ENCODE assay signal across 11 mouse cellular contexts in the genomic region with DNA sequence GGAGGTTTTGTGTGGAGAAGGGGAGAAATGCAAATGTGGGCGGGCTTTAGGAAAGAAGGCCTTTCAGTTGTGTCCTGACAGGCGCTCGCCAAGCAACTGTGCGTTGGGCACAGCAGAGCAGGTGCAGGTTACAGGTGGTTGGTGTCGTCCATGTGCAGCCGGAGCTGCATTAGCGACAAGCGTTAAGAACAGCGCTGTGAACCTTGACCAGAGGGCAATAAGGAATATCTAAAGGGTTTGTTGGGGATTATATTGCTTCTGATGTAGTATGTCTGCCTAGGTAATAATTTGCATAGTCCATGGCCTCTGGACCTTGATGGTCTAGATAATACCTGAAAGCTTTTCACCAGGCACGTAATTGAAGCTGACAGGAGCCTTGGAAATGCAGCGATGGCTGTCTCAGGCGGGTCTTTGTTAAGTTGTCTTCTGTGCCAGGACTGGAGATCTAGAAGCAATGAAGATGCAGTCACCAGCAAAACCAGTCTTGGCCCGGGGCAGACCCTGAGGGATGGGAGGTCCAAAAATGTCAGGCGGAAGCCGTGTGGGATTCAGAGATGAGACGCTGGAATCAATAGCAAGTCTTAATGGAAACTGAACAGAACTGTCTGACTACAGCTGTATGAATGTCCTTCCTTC. TPM values are rescaled to one million over a fixed set of nuclear protein-coding genes. Genes with fewer than 3 reads are reported as not detected.
DNase-seq lines count a peak whose midpoint lies in the region; ATAC-seq lines count a peak whose summit lies in the region.
"Had no signal": no experiment of that assay in that cellular context is flagged by ENCODE, and none has a peak within 500 bp of the region (broad histone marks: within the 10 kb centered on the region; RNA-seq: fewer than 3 reads in every experiment).

No protein-coding gene starts in this region.

- H3K4me2 ChIP-seq in embryonic facial prominence, embryonic 12.5 days (replicated peaks), result peak overlapping the region; percentile 77
- peak overlapping the region; percentile 28 for H3K4me2 ChIP-seq in hindbrain, embryonic 16.5 days (ENCODE audit: low read length)
- peak overlapping the region; percentile 88 for H3K4me2 ChIP-seq in liver, embryonic 12.5 days

- no peaks in the 10 kb centered on the region for H3K27me3 ChIP-seq in embryonic facial prominence, embryonic 12.5 days
- no peaks in the 10 kb centered on the region for H3K27me3 ChIP-seq in hindbrain, embryonic 16.5 days (replicated peaks; ENCODE audit: control insufficient read depth, insufficient read depth, low read length)
- no peaks in the 10 kb centered on the region for H3K27me3 ChIP-seq in liver, embryonic 12.5 days (replicated peaks)

- peak; percentile 38 for DNase-seq in kidney, adult 18-20 months
- no peak for DNase-seq in kidney, adult 11 months
- DNase-seq in frontal cortex, postnatal 14 days (ENCODE audit: low spot score in 2 of 2), result no peak
- DNase-seq in layer of hippocampus, postnatal 36 days, result no peak
- DNase-seq: cerebellum, adult 18-20 months; thymus, postnatal 4 days had no signal

- H3K4me1 ChIP-seq in embryonic facial prominence, embryonic 12.5 days, result peaks cover 16% of the 10 kb centered on the region; the same call in 1 of the 2 replicates
- H3K4me1 ChIP-seq in hindbrain, embryonic 16.5 days (ENCODE audit: control insufficient read depth, insufficient read depth, low read depth, low read length), result peaks cover 24% of the 10 kb centered on the region
- H3K4me1 ChIP-seq in liver, embryonic 12.5 days, result peaks cover 76% of the 10 kb centered on the region

- WGBS in embryonic facial prominence, embryonic 12.5 days, result 85% methylated on average over 16 of the region's 16 CpGs
- 83% methylated on average over 16 of the region's 16 CpGs for WGBS in hindbrain, embryonic 16.5 days
- 86% methylated on average over 16 of the region's 16 CpGs for WGBS in liver, embryonic 12.5 days (ENCODE audit: insufficient replicate concordance)

- no peak overlapping the region for H3K9ac ChIP-seq in embryonic facial prominence, embryonic 12.5 days
- peak overlapping the region; percentile 6; the same call in 1 of the 2 replicates for H3K9ac ChIP-seq in hindbrain, embryonic 16.5 days (ENCODE audit: low read depth, low read length)
- H3K9ac ChIP-seq in liver, embryonic 12.5 days, result peak overlapping the region; percentile 99

- peaks cover 4% of the 10 kb centered on the region; the same call in 1 of the 2 replicates for H3K9me3 ChIP-seq in embryonic facial prominence, embryonic 12.5 days
- H3K9me3 ChIP-seq in hindbrain, embryonic 16.5 days (ENCODE audit: control insufficient read depth, low read length), result no peaks in the 10 kb centered on the region
- no peaks in the 10 kb centered on the region for H3K9me3 ChIP-seq in liver, embryonic 12.5 days (replicated peaks)

- no peaks in the 10 kb centered on the region for H3K36me3 ChIP-seq in embryonic facial prominence, embryonic 12.5 days
- H3K36me3 ChIP-seq in hindbrain, embryonic 16.5 days (ENCODE audit: control insufficient read depth, insufficient read depth, low read length), result no peaks in the 10 kb centered on the region
- H3K36me3 ChIP-seq in liver, embryonic 12.5 days, result peaks cover 62% of the 10 kb centered on the region

- no peak overlapping the region; the same call in 1 of the 2 replicates for H3K27ac ChIP-seq in embryonic facial prominence, embryonic 12.5 days
- no peak overlapping the region for H3K27ac ChIP-seq in hindbrain, embryonic 16.5 days (ENCODE audit: low read depth, low read length)
- H3K27ac ChIP-seq in liver, embryonic 12.5 days, result peak overlapping the region; percentile 97
- H3K27ac ChIP-seq: macrophage had no signal

- H3K4me3 ChIP-seq in embryonic facial prominence, embryonic 12.5 days, result no peak overlapping the region
- no peak overlapping the region for H3K4me3 ChIP-seq in hindbrain, embryonic 16.5 days (ENCODE audit: low read length)
- peak overlapping the region; percentile 94 for H3K4me3 ChIP-seq in liver, embryonic 12.5 days

- ATAC-seq in embryonic facial prominence, embryonic 12.5 days (ENCODE audit: insufficient number of reproducible peaks, insufficient read depth, low FRiP score, low TSS enrichment), result no peak
- ATAC-seq in hindbrain, embryonic 16.5 days, result no peak
- ATAC-seq in liver, embryonic 12.5 days, result no peak
- no peak for ATAC-seq in megakaryocyte-erythroid progenitor cell, adult 5-6 weeks (replicated peaks; ENCODE audit: low FRiP score, low TSS enrichment, poor library complexity, severe bottlenecking)

RNA-seq across cellular contexts. Expression of a gene that starts 2.8 kb away (rescaled TPM):
- polyA plus RNA-seq in embryonic facial prominence, embryonic 12.5 days (2016; fragmentation: Nextera tagmentation; extraction: Ambion mirVana), result 26.6 and 29.8 TPM in 2 replicates
- 17.9 and 18.8 TPM in 2 replicates for polyA plus RNA-seq in hindbrain, embryonic 16.5 days (2015; fragmentation: Nextera tagmentation; extraction: Ambion mirVana)
- 157 TPM in 2 replicates for polyA plus RNA-seq in liver, embryonic 12.5 days (2016; fragmentation: Nextera tagmentation; extraction: Ambion mirVana)
- total RNA-seq in megakaryocyte-erythroid progenitor cell, adult 5-6 weeks (2014; fragmentation: Nextera tagmentation), result 45.3 and 50.0 TPM in 2 replicates
- 69.2 and 73.8 TPM in 2 replicates for total RNA-seq in megakaryocyte-erythroid progenitor cell, adult 5-6 weeks (2017)
- 100 to 1,000 TPM; 104 to 108 TPM for total RNA-seq in layer of hippocampus, postnatal 36 days (2021)

RNA-seq across cellular contexts. Expression of a gene that starts 42.4 kb away (rescaled TPM):
- polyA plus RNA-seq in embryonic facial prominence, embryonic 12.5 days (2016; fragmentation: Nextera tagmentation; extraction: Ambion mirVana), result 7.7 and 10.6 TPM in 2 replicates
- polyA plus RNA-seq in hindbrain, embryonic 16.5 days (2015; fragmentation: Nextera tagmentation; extraction: Ambion mirVana), result 5.0 and 5.7 TPM in 2 replicates
- 5.5 and 6.4 TPM in 2 replicates for polyA plus RNA-seq in liver, embryonic 12.5 days (2016; fragmentation: Nextera tagmentation; extraction: Ambion mirVana)
- 2.9 and 5.0 TPM in 2 replicates for total RNA-seq in megakaryocyte-erythroid progenitor cell, adult 5-6 weeks (2014; fragmentation: Nextera tagmentation)
- 7.0 and 13.1 TPM in 2 replicates for total RNA-seq in megakaryocyte-erythroid progenitor cell, adult 5-6 weeks (2017)
- 1 to 10 TPM; 7.1 to 8.7 TPM for total RNA-seq in layer of hippocampus, postnatal 36 days (2021)

Comparison
In these comparisons a context has a peak if more than half of its experiments do, and no peak if none do; other contexts are left out.
1. H3K4me2 ChIP-seq: peak in every context shown above with its lines; median percentile 88 in liver, embryonic 12.5 days; 77 in embryonic facial prominence, embryonic 12.5 days; 28 in hindbrain, embryonic 16.5 days.